Mouse (Mus musculus) lung, adult 2 months (tissue): Measurements from ENCODE around the gene Krtap4-1.
"Not testable (repeated sequence)": the region's sequence is repeated elsewhere in the genome, so short reads cannot be mapped to it uniquely, and the experiment has no call there.

Source experiments
- CTCF ChIP-seq: fragments of 200-500 bp; IDR thresholded peaks from 2 replicates; pipeline ENCODE4 v1.5.1; 2011; ENCODE audit warnings: mild to moderate bottlenecking, low read length, control low read depth; ENCODE audit not compliant: insufficient read depth
- POLR2A ChIP-seq: fragments of 200-500 bp; IDR thresholded peaks from 2 replicates; pipeline ENCODE4 v1.6.1; 2011; ENCODE audit warnings: low read depth, mild to moderate bottlenecking, control low read depth, low read length, borderline replicate concordance; ENCODE audit errors: extremely low read depth

DNA sequence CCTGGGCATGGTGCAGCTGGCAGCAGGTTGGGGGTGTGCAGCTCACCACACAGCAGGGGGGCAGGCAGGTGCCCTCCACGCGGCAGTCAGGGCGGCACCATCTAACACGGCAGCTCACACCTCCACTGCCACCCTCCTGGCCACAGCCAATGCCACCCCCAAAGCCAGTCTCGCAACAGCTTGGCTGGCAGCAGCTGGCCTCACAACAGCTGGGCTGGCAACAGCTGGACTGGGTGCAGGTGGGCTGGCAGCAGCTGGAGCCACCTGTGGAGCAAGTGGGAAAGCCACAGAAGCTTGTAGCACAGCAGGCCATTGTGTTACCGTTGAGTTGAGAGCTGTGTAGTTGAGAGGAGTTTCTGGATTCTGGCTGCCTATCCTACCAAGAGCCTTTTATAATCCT is 30.3 kb downstream of the Krtap4-1 start, which contains the start of gene Krtap9-3:
- not testable (repeated sequence) for TF ChIP-seq CTCF, POLR2A
